Mouse (Mus musculus): ENCODE results near the gene Erc2.

Erc2 gene

GRCm38 (mm10) chr14:28405277-28405840, 783.1 kb downstream of the Erc2 start:
- no peak for DNase-seq

- DNase-seq = no peak
Observed at GRCm38 (mm10) chr14:28409390-28409789, 787.2 kb downstream of the Erc2 start.

DNA sequence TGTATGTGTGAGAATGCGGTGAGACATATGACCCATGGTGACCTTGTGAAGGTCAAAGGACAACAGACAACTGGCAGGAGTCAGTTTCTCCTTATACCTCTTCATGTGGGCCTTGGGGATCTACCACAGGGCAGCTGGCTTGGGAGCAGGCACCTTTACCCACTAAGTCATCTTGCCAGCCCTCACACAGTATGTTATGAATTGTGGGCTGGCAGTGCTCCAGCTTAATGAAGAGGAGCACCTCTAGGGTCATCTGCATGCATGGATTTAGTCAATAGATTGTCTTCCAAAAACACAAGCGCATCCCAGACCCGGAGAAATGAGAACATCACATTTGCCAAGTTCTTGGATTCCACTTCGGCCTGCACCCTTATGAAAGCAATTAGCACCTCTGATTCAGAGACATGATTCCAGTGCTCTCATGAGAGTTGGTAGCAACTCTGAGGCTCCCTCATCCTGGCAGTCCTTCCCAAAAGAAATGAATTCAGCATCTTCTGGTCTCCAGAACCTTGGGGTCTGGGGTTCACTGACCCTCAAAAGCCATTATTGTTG, 787.6 kb downstream of the Erc2 start:
- no peak for DNase-seq

GRCm38 (mm10) chr14:28410789-28411225, 788.6 kb downstream of the Erc2 start:
- no peak for DNase-seq

DNA sequence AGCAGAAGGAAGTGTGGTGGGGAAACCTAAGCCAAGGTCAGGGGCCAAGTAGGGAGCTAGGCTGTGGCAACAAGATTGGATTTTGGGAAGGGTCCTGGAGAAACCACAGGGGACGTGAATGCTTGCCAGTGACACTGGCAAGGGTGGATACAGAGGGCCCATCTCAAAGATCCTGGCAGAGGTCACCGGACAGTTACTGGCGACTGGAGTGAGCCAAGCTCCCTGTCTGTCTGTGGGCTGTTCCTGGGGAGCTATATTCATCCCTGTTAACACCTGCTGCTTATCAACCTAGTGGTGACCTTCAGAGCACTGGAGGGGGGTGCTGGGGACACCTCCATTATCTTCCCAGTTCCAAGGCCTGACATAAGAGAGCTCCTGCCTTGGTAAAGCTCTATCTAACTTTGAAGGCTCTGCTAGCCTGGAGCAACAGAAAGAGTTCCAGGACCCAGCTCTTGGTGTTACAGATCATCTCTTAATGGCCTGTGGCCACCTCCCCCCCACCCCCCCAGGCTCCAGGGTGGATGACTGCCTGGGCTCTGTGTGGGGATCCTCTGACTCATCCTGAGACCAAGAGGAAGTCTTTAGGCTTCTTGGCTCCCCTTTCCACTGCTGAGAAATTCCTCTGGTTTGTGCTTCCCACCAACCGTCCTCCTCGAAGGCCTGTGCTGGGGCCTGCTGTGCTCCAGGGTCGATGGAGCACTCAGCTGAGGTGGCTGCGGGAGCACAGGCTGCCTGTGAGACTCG, 790.2 kb downstream of the Erc2 start:
- no peak for DNase-seq

- no peak for DNase-seq
Observed at GRCm38 (mm10) chr14:28413516-28413915, 791.3 kb downstream of the Erc2 start.

GRCm38 (mm10) chr14:28417019-28417418, 794.8 kb downstream of the Erc2 start:
- DNase-seq = no peak

- no peak for DNase-seq
Observed at GRCm38 (mm10) chr14:28418497-28418896, 796.3 kb downstream of the Erc2 start.

DNA sequence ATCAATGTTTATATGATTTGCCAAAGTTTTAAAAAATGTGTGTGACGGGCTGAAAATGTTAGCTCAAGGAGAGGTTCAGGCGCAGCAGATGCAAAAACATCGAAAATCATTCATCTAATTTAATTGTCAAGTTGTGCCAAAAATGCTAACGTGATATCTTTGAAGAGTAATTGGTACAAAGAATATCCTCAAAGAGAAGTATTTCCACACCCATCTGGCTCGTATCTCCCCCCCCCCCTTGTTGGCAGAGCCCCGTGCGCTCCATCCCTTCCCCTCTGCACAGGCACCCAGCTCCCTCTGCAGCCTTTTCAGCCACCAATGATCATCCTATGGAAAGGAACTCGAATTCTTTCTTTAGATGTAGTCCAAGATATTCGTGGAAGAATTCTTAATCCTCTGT, 797.0 kb downstream of the Erc2 start:
- no peak for DNase-seq

- DNase-seq = no peak
Observed at GRCm38 (mm10) chr14:28420596-28420995, 798.4 kb downstream of the Erc2 start.

- DNase-seq = no peak
Observed at GRCm38 (mm10) chr14:28426610-28427009, 804.4 kb downstream of the Erc2 start.

DNA sequence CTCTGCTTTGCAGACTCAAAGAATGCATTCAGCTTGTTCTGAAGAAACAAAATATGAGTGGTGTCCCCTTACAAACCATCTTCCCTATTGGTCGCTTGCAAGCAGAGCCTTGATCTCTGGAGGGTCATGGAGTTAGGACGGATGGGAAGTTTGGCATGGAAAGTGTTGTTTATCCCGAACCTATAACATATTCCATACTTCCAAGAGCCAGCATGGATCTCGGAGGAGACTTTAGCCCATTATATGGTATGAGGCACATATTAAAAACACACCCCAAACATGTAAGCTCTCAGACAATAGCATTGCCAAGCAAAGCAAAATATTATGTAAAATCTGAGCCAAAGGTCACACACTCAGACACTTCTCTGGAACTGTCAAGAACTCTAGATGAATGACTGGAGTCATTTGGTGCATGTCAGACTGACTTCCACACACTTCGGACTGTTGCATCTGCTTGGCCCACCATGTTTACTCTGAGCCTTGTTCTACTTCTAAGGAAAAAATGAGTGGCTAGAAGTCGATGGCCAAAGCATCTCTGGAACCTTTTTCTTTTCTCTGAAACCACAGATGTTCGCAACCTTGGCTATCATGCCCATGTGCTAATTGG, 809.6 kb downstream of the Erc2 start:
- DNase-seq = no peak

- DNase-seq = no peak
Observed at GRCm38 (mm10) chr14:28434996-28435395, 812.8 kb downstream of the Erc2 start.

DNA sequence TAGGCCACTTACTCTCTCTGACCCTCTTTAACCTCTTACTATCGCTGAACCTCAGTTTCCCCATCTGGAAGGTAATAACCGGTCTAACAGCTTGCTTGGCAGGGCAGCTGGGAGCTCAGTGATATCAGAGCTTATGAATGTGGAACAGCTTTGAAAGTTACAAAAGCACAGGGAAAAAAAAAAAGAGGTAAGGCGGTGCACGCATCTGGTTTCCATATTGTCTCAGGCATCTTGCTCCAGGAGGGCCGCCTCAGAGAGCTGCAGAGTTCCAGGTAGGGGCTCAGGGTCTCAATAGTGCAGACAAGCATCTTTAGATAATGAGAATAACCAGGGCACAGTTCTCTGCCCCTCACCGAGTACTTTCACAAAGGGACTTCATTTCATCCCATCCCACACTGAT, 816.9 kb downstream of the Erc2 start:
- DNase-seq = no peak

GRCm38 (mm10) chr14:28441240-28441967, 819.2 kb downstream of the Erc2 start:
- no peak for DNase-seq

GRCm38 (mm10) chr14:28443254-28443944, 821.2 kb downstream of the Erc2 start:
- no peak for DNase-seq

- no peak for DNase-seq
Observed at GRCm38 (mm10) chr14:28445737-28446136, 823.5 kb downstream of the Erc2 start.

DNA sequence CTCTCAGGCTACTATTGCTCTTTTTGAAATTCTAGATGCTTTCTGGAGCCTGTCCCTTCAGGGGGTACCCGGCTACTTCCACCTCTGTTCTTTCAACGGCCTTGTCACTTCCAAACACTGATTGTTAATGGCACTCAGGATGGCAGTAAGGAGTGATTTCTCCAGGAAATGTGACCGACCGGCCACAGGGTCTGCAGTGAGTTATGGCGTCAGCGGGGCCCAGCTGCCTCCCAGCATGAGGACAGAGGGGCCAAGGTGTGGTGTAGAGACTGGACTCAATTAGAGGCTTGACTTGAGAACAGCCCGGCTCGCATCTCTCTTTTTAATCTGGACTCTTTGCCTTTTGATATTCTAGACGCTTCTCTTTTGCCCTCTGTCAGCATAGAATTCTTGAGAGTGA, 829.5 kb downstream of the Erc2 start:
- no peak for DNase-seq

DNA sequence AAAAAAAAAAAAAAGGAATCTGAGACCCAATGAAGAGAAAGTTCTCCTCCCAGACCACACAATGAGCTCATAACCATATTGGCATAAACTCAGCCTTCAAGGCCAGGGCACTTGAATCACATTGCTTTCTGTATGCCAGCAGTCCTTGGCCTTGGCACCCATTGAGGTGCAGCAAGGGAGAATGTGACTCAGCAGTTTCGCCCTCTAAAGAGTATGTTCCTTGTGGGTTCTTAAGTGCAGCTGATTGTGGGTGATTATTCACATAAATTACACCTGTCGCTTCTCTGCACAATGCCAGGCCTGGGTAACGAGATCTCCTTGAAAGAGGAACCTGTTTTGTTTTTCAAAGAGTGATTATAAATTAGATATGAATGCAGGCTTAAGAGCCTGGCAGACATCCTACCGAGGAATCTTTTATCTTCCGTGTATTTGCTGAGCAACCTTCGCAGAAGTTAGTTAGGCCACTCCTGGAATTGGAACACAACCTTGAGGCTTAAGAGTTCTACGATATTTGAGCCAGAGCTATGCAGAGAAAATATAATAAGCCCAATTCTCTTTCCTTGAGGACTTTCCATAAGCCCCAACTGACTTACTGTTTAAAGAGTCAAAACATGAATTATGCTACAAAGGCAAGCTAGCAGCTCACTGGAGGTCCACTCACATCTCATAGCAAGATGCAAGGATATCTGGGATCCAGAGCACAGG, 834.3 kb downstream of the Erc2 start:
- DNase-seq = no peak

DNA sequence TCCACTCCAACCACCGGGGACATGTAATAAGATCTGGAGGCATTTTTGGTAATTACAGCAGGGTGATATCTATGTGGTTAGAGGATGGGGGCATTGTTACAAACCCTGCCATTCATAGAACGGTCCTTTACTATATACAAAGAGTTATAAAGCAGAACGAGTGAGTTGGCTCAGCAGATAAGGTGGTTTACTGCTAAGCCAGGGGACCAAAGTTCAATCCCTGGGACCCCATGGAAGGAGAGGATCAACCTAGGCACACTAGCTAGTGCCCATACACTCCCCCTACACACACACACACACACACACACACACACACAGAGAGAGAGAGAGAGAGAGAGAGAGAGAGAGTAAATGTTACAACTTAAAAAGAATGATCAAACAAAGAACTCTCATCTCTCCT, 835.2 kb downstream of the Erc2 start:
- no peak for DNase-seq

DNA sequence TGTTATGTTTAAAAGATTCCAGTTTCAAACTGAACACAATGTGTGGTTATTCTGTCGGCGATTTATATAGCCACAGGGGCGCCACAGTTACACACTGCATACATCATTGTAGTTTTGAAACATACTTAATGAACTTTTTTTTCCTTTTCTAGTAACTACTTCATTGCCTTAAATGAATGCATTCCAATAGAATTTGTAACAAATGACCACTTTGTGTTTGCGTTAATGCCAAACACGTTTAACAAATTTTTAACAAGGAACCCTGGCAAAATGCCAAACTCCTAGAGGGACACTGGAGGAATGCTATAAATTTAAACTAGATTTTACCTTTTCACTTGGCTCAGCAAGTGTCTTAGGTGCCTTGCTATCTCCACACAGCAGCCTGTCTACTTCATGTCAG, 845.7 kb downstream of the Erc2 start:
- DNase-seq = no peak

GRCm38 (mm10) chr14:28469696-28470095, 847.5 kb downstream of the Erc2 start:
- no peak for DNase-seq
